Mouse (Mus musculus) lung, adult 2 months (tissue): ENCODE results near the gene Hsp90ab1.

Experiments used
- CTCF ChIP-seq: fragments of 200-500 bp; IDR thresholded peaks from 2 replicates; pipeline ENCODE4 v1.5.1; 2011; ENCODE audit warnings: mild to moderate bottlenecking, low read length, control low read depth; ENCODE audit not compliant: insufficient read depth
- POLR2A ChIP-seq: fragments of 200-500 bp; IDR thresholded peaks from 2 replicates; pipeline ENCODE4 v1.6.1; 2011; ENCODE audit warnings: low read depth, mild to moderate bottlenecking, control low read depth, low read length, borderline replicate concordance; ENCODE audit errors: extremely low read depth

GRCm38 (mm10) chr17:45563216-45563615 lies 9.9 kb downstream of the Hsp90ab1 start:
- TF ChIP-seq CTCF (no peak), POLR2A (no peak)
